Mouse (Mus musculus): ENCODE measurements around the gene Nrg3. TPM values are rescaled to one million over a fixed set of nuclear protein-coding genes. Genes with fewer than 3 reads are reported as not detected.

Gene Nrg3
- polyA plus RNA-seq, 1 experiment: not detected

DNA sequence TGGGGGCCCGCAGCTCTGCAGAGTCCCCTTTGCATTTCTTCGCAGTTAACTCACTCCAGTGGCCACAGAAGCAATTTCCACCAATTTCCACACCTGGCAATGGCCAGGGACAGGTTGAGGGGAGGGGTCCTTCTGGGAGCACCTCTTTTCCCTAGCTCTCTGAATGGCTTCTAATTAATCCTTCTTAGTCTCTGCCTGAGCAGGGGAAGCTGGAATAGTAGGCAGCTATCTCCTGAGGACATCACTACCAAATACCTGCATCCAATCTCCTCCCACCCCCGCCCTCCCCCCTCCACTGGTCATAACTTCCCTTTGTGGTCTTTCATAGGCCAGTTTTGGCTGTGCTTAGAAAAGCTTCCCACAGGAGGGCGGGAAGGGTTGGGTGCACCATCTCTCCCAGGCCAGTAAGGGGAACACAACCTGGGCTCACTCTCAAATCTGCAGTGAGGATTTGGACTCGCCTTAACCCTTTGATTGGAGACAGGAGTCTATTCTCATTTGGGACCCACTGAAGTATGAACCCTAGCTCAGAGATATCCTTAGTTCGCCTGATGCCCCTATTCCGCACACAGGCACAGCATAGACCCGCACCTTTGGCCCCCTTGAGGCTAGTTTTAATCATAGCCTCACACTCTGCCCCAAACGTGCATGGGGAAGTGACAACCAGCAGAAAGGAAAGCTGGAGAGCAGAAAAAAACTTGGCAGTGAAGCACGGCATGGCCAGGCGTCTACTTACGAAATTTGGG, 1.5 kb downstream of the Nrg3 start:
- H3K4me3 ChIP-seq: no peak overlapping the region
- H3ac ChIP-seq (ENCODE audit: control insufficient read depth, insufficient read length): no peak overlapping the region
- no peak for TF ChIP-seq POLR2A (IDR thresholded peaks at IDR 0.05; ENCODE audit: insufficient read length, low read depth)
- TF ChIP-seq POLR2AphosphoS2 (IDR thresholded peaks at IDR 0.05; ENCODE audit: insufficient read length, low read depth): no peak
- TF ChIP-seq MAX (IDR thresholded peaks at IDR 0.05; ENCODE audit: low read depth): no peak
- TF ChIP-seq MYOG (IDR thresholded peaks at IDR 0.05; ENCODE audit: control insufficient read depth in 1 of 3, insufficient read depth in 1 of 3, insufficient read length in 2 of 3, low read depth in 2 of 3): no peak
- no peak for TF ChIP-seq TCF12 (IDR thresholded peaks at IDR 0.05; ENCODE audit: insufficient read depth, poor library complexity, severe bottlenecking)
- no peak for TF ChIP-seq USF1 (IDR thresholded peaks at IDR 0.05; ENCODE audit: low read depth)
- no peak for TF ChIP-seq REST (IDR thresholded peaks at IDR 0.05; ENCODE audit: insufficient read depth, insufficient read length)
- no peak for TF ChIP-seq SRF (IDR thresholded peaks at IDR 0.05; ENCODE audit: control insufficient read depth, insufficient read length, low read depth)
- TF ChIP-seq TCF3 (IDR thresholded peaks at IDR 0.05; ENCODE audit: insufficient read length, low read depth): no peak
- no peak for TF ChIP-seq CEBPB (IDR thresholded peaks at IDR 0.05; ENCODE audit: insufficient read depth, poor library complexity, severe bottlenecking)
- no peak for TF ChIP-seq MYOD1 (IDR thresholded peaks at IDR 0.05; ENCODE audit: control insufficient read depth in 1 of 3, insufficient read length in 2 of 3, low read depth in 2 of 3)
- TF ChIP-seq E2F4 (IDR thresholded peaks at IDR 0.05; ENCODE audit: insufficient read depth): no peak
- no peak overlapping the region for H3K4me2 ChIP-seq (ENCODE audit: low read depth)
- H3K79me2 ChIP-seq (ENCODE audit: control insufficient read depth, insufficient read depth): no peaks in the 10 kb centered on the region
- H3K27me3 ChIP-seq (ENCODE audit: control insufficient read depth, insufficient read depth, insufficient read length): no peaks in the 10 kb centered on the region
- no peaks in the 10 kb centered on the region for H3K36me3 ChIP-seq (ENCODE audit: control insufficient read depth, insufficient read depth)

DNA sequence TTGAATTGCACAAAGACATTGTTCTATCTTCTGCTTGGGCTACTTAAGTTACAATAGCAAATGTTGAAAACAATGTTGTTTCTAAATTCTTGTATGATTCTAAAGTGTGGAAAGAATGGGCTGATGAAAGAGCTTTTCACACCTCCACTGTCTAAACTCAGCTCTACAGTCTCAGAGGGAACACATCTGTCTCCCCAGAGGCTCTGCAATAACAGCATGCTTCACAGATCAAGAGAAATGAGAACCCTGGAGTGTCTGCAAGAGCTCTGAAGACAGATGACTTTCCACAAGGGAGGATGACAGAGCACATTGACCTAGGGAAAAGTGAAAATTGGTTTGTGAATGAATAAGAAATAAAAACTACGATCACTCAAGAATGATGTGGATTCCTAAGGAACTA, 27.4 kb downstream of the Nrg3 start:
- H3K36me3 ChIP-seq (ENCODE audit: control insufficient read depth, insufficient read depth): no peaks in the 10 kb centered on the region
- H3K79me2 ChIP-seq (ENCODE audit: control insufficient read depth, insufficient read depth): no peaks in the 10 kb centered on the region
- H3K27me3 ChIP-seq (ENCODE audit: control insufficient read depth, insufficient read depth, insufficient read length): no peaks in the 10 kb centered on the region
- TF ChIP-seq TCF12 (IDR thresholded peaks at IDR 0.05; ENCODE audit: insufficient read depth, poor library complexity, severe bottlenecking) (no peak), MYOD1 (IDR thresholded peaks at IDR 0.05; ENCODE audit: control insufficient read depth in 1 of 3, insufficient read length in 2 of 3, low read depth in 2 of 3) (no peak), REST (IDR thresholded peaks at IDR 0.05; ENCODE audit: insufficient read depth, insufficient read length) (no peak), POLR2A (IDR thresholded peaks at IDR 0.05; ENCODE audit: insufficient read length, low read depth) (no peak)
- H3K4me3 ChIP-seq: no peak overlapping the region
- no peak overlapping the region for H3ac ChIP-seq (ENCODE audit: control insufficient read depth, insufficient read length)
- H3K4me2 ChIP-seq (ENCODE audit: low read depth): no peak overlapping the region

DNA sequence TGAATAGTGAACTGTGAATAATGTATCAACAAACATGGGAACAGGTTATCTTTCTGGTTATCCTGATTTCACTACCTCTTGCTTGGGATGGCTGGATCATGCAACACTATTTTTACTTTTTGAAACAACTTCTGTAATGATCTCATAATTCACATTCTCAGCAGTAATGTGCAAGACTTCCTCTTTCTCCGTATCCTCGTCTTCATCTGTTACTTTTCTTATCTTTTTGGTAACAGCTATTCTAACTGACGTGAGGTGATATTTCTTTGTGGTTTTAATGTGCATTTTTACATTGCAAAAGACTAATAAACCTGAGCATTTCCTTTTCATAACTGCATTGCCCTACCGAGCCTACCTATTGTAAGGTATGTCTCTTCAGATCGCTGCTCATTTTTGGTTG, 44.4 kb downstream of the Nrg3 start:
- no peaks in the 10 kb centered on the region for H3K27me3 ChIP-seq (ENCODE audit: control insufficient read depth, insufficient read depth, insufficient read length)

DNA sequence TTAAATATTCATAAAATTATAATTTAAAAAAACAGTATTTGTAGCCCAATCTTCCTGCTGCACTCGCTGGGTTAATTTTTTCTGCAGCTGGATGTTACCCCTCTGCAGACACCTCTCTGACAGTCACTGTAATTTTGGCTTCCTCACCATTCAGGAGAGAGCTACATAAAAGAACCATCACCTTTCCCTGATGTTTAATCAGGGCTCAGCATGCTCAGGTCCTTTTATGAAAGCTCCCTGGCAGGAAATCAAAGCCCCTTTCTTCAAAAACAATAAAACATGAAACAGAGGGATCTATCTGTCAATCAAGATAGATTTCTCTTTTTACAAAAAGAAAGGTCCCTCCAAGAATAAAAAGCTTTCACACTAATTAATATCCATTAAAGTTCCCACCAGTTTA, 51.0 kb downstream of the Nrg3 start:
- Histone ChIP-seq H3ac (ENCODE audit: control insufficient read depth, insufficient read length) (no peak overlapping the region), H3K27me3 (ENCODE audit: control insufficient read depth, insufficient read depth, insufficient read length) (no peaks in the 10 kb centered on the region), H3K36me3 (ENCODE audit: control insufficient read depth, insufficient read depth) (no peaks in the 10 kb centered on the region), H3K79me2 (ENCODE audit: control insufficient read depth, insufficient read depth) (no peaks in the 10 kb centered on the region), H3K4me2 (ENCODE audit: low read depth) (no peak overlapping the region), H3K4me3 (no peak overlapping the region)
- TF ChIP-seq MAX (IDR thresholded peaks at IDR 0.05; ENCODE audit: low read depth) (no peak), POLR2AphosphoS2 (IDR thresholded peaks at IDR 0.05; ENCODE audit: insufficient read length, low read depth) (no peak), MYOG (IDR thresholded peaks at IDR 0.05; ENCODE audit: control insufficient read depth in 1 of 3, insufficient read depth in 1 of 3, insufficient read length in 2 of 3, low read depth in 2 of 3) (no peak), TCF3 (IDR thresholded peaks at IDR 0.05; ENCODE audit: insufficient read length, low read depth) (no peak), TCF12 (IDR thresholded peaks at IDR 0.05; ENCODE audit: insufficient read depth, poor library complexity, severe bottlenecking) (no peak), E2F4 (IDR thresholded peaks at IDR 0.05; ENCODE audit: insufficient read depth) (no peak), USF1 (IDR thresholded peaks at IDR 0.05; ENCODE audit: low read depth) (no peak), REST (IDR thresholded peaks at IDR 0.05; ENCODE audit: insufficient read depth, insufficient read length) (no peak), POLR2A (IDR thresholded peaks at IDR 0.05; ENCODE audit: insufficient read length, low read depth) (no peak), CEBPB (IDR thresholded peaks at IDR 0.05; ENCODE audit: insufficient read depth, poor library complexity, severe bottlenecking) (no peak), SRF (IDR thresholded peaks at IDR 0.05; ENCODE audit: control insufficient read depth, insufficient read length, low read depth) (no peak)

More for the DNA sequence above, 44.4 kb downstream of the Nrg3 start:
- Histone ChIP-seq H3K36me3 (ENCODE audit: control insufficient read depth, insufficient read depth) (no peaks in the 10 kb centered on the region), H3K79me2 (ENCODE audit: control insufficient read depth, insufficient read depth) (no peaks in the 10 kb centered on the region), H3K4me3 (no peak overlapping the region), H3ac (ENCODE audit: control insufficient read depth, insufficient read length) (no peak overlapping the region), H3K4me2 (ENCODE audit: low read depth) (no peak overlapping the region)
- TF ChIP-seq POLR2AphosphoS2 (IDR thresholded peaks at IDR 0.05; ENCODE audit: insufficient read length, low read depth) (no peak), CEBPB (IDR thresholded peaks at IDR 0.05; ENCODE audit: insufficient read depth, poor library complexity, severe bottlenecking) (no peak), MYOG (IDR thresholded peaks at IDR 0.05; ENCODE audit: control insufficient read depth in 1 of 3, insufficient read depth in 1 of 3, insufficient read length in 2 of 3, low read depth in 2 of 3) (no peak), E2F4 (IDR thresholded peaks at IDR 0.05; ENCODE audit: insufficient read depth) (no peak), USF1 (IDR thresholded peaks at IDR 0.05; ENCODE audit: low read depth) (no peak), SRF (IDR thresholded peaks at IDR 0.05; ENCODE audit: control insufficient read depth, insufficient read length, low read depth) (no peak), MAX (IDR thresholded peaks at IDR 0.05; ENCODE audit: low read depth) (no peak), TCF12 (IDR thresholded peaks at IDR 0.05; ENCODE audit: insufficient read depth, poor library complexity, severe bottlenecking) (no peak), MYOD1 (IDR thresholded peaks at IDR 0.05; ENCODE audit: control insufficient read depth in 1 of 3, insufficient read length in 2 of 3, low read depth in 2 of 3) (no peak), POLR2A (IDR thresholded peaks at IDR 0.05; ENCODE audit: insufficient read length, low read depth) (no peak), TCF3 (IDR thresholded peaks at IDR 0.05; ENCODE audit: insufficient read length, low read depth) (no peak), REST (IDR thresholded peaks at IDR 0.05; ENCODE audit: insufficient read depth, insufficient read length) (no peak)

Measured in myocyte (in vitro differentiated cells).